Mouse (Mus musculus): ENCODE results near the gene Zfp750.

The Zfp750 gene

GRCm38 (mm10) chr11:121542471-121542870, 23.3 kb upstream of the Zfp750 start:
- no peak for DNase-seq (ENCODE audit: low spot score in 2 of 2)

DNA sequence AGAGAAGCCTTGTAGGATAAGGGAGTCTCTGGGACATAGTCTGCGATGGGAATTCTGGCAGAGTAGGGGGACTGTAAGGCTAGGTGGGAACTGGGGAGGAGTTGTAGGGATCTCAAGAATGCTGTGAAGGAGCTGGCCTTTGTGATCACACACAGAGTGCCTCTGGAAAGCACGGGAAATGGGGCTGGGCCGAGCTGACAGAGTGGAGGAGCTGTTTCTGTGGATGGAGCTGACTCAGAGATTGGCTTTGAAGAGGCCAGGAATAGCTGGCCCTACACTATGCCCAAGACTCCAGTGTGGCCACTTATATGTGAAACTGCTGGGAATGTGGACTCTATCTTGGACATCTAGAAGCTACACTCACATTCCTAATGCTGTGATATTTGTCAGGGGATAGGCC, 17.4 kb upstream of the Zfp750 start:
- no peak for DNase-seq (ENCODE audit: low spot score in 2 of 2)

GRCm38 (mm10) chr11:121529747-121530146, 10.6 kb upstream of the Zfp750 start:
- no peak for DNase-seq (ENCODE audit: low spot score in 2 of 2)

DNA sequence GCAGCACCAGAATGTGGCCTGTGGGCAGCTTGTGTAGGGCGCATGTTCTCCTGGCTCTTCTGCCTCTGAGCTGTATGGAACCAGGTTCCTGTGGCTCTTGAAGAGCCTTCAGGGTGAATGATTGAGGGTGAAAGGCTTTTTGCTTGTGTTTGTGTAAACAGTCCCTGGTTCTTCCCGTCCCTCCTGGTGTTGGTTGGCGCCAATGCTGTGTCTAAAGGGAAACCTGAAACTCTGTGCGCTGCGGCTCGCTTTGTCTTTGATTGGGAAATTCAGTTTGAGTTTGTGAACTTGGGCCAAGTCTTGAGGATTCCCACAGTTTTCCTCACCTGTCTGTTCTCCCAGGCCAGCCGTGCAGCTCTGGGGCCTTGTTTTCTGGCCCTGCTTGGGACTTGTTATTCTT, 5.1 kb upstream of the Zfp750 start:
- DNase-seq (ENCODE audit: low spot score in 2 of 2): no peak

DNA sequence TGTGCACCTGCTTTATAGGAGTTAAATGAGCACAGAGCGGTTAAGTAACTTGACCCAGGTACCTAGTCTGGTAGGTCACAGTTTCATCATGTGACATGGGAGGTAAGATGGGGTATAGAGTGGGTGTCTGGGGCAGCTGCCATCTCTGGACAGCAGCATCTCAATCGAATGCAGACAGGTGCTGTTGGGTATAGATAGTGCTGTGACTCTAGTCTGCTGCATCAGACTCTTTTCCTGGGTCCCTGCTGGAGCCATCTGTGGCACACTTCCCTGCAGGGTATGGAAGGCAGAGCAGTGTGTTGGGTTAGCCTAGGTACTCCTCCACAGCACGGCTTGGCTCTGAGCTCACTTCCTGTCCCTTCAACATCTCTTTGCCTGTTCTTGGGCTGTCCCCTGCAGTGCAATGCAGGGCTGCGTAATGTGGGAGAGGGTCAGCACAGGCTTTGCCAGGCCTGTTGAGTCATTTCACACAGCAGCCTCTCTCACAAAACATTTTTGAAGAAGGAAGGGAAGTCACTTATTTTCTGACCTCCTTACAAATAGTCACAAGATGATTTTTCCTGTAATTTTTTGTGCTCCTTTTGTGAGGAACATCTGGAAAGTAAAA, 3.1 kb upstream of the Zfp750 start:
- no peak for DNase-seq (ENCODE audit: low spot score in 2 of 2)

- DNase-seq (ENCODE audit: low spot score in 2 of 2): no peak
Measured at GRCm38 (mm10) chr11:121520761-121521160, 1.6 kb upstream of the Zfp750 start.

DNA sequence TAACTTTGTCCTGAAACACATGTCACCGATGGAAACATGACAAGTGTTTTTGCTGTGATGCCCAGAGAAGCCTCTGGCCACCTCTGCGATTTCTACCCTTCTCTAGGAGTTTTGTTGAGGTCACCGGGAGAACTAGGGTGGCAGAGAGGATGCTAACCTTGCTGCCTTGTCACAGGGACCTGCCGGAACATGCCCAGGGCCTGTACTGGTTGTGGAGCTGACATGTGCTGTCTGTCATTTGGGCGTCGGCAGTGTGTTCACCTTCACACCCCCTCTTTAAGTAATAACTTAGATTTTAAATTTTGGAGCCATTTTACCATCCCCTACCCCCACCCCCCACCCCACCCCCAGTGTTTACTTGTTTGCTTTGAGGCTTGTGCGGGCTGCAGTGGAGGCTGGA, 570 bp upstream of the Zfp750 start:
- DNase-seq (ENCODE audit: low spot score in 2 of 2): no peak

- DNase-seq (ENCODE audit: low spot score in 2 of 2): no peak
Measured at GRCm38 (mm10) chr11:121517687-121518465, 1.3 kb downstream of the Zfp750 start.

GRCm38 (mm10) chr11:121516906-121517305, 2.2 kb downstream of the Zfp750 start:
- DNase-seq (ENCODE audit: low spot score in 2 of 2): no peak

GRCm38 (mm10) chr11:121515996-121516395, 3.1 kb downstream of the Zfp750 start:
- DNase-seq (ENCODE audit: low spot score in 2 of 2): no peak

GRCm38 (mm10) chr11:121512896-121513572, 6.1 kb downstream of the Zfp750 start:
- no peak for DNase-seq (ENCODE audit: low spot score in 2 of 2)

- DNase-seq (ENCODE audit: low spot score in 2 of 2): no peak
Measured at GRCm38 (mm10) chr11:121510512-121511246, 8.5 kb downstream of the Zfp750 start.

DNA sequence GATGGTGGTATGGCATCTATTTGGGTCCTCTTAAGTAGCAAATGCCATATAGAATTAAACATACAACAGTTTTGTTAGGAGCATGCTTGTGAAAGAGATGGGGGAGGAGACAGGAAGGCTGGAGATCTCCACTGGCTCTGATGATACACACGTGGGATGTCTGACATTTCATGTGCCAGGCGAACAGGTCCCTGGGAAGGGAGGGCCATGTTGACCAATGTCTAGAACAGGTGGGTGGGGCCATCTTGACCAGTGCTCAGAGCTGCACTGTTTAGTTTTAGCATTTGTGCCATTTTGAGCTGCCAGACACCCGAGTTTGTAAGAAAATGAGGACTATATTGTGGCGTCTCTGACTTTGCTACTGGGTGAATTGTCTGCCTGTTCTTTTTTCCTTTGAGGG, 10.7 kb downstream of the Zfp750 start:
- no peak for DNase-seq (ENCODE audit: low spot score in 2 of 2)

GRCm38 (mm10) chr11:121502000-121502860, 16.9 kb downstream of the Zfp750 start:
- no peak for DNase-seq (ENCODE audit: low spot score in 2 of 2)

DNA sequence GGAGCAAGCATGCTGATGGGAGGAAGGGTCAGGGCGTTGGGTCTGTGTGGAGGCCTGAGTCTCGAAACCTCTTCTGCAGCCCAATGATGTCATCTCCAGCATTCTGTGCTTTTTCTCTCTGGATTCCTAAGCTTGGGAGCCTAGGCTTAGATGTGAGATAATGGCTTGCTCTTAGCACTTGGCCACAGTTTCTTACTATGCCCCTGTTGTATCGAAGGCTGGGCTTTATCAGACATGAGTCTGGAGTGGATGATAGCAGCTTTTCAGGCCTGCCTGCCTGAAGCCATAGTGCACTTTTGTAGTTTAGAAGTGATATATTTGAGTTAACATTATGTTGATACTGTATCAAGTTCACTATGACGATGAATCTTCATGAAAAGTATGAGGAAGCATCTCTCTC, 17.6 kb downstream of the Zfp750 start:
- no peak for DNase-seq (ENCODE audit: low spot score in 2 of 2)

GRCm38 (mm10) chr11:121500595-121500994, 18.5 kb downstream of the Zfp750 start:
- DNase-seq (ENCODE audit: low spot score in 2 of 2): no peak

DNA sequence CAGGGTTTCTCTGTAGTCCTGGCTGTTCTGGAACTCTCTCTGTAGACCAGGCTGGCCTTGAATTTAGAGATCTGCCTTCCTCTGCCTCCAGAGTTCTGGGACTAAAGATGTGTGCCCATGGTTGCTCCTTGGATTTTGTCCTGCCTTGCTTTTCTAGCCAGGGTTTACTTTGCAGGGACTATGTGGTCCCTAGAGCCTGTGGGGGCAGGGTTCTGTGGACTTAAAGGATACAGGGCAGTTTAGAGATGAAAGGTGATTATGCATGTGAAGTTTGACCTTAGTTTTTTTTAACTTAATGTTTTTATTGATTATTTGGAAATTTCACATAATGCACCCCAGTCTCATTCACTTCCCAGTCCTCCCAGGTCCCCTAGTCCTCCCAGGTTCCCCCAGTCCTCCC, 28.5 kb downstream of the Zfp750 start:
- no peak for DNase-seq (ENCODE audit: low spot score in 2 of 2)

GRCm38 (mm10) chr11:121485882-121486281, 33.3 kb downstream of the Zfp750 start:
- DNase-seq (ENCODE audit: low spot score in 2 of 2): no peak

GRCm38 (mm10) chr11:121481129-121481528, 38.0 kb downstream of the Zfp750 start:
- DNase-seq (ENCODE audit: low spot score in 2 of 2): no peak

DNA sequence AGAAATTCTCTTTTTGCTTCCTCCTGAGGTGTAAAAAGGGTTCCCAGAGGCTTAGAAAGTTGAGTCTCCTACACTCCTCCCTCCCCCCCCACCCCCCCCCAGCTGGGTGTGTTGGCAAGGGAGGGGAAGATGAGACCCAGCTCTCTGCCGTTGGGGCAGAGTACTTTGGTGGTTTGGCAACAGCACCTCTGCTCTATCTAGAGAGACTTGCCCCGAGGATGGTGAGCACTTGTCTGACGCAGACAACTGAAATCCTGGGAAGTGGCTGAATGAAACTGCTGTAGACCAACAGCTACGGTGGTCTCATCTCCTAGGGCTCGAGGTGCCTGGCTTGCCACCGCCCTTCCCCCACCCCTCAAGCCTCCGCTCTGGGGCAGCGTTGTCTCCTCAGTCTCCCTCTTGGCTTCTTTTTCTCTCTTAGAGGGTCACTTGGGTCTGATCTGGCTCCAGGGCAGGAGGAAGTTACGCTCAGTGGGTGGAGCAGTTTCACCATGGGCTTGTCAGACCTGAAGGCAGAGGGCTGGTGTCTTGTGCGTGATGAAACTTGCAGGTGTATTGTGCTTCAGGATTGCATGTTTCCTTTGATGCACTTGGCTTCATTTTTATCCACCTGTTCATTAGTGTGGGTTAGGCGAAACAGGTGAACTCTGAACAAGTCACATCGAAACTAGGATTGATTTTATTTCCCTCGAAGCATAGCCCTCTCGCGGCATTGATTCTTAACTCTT, 39.5 kb downstream of the Zfp750 start:
- DNase-seq (ENCODE audit: low spot score in 2 of 2): no peak

Data from spleen, postnatal 4 days (tissue).